Mouse (Mus musculus) kidney, adult 2 months (tissue): ENCODE data around the gene Peak1.

Experiments
- CTCF ChIP-seq: fragments of 200-500 bp; conservative IDR thresholded peaks from 2 replicates; pipeline ENCODE4 v1.5.1; 2011; ENCODE audit warnings: low read depth, mild to moderate bottlenecking, control low read depth, low read length, moderate library complexity, mixed read lengths; ENCODE audit not compliant: insufficient read depth, insufficient read length
- POLR2A ChIP-seq: fragments of 200-500 bp; IDR thresholded peaks from one replicate; pipeline ENCODE4 v1.6.1; 2011; ENCODE audit warnings: low read depth, low read length, control low read depth

- TF ChIP-seq POLR2A (no peak), CTCF (no peak)
Measured at GRCm38 (mm10) chr9:56460987-56461386, 43.1 kb upstream of the Peak1 start.
